Mouse (Mus musculus) kidney, postnatal 4 days (tissue): ENCODE measurements around the gene Cacng7.
A peak's percentile ranks its signal among the peaks of the same experiment; 100 is the strongest.

Source experiments
- DNase-seq, 2 experiments: peaks; one replicate each; pipeline ENCODE4 v3.0.0; 2021; ENCODE audit warnings: mixed read lengths in 2 of 2

The Cacng7 gene

DNA sequence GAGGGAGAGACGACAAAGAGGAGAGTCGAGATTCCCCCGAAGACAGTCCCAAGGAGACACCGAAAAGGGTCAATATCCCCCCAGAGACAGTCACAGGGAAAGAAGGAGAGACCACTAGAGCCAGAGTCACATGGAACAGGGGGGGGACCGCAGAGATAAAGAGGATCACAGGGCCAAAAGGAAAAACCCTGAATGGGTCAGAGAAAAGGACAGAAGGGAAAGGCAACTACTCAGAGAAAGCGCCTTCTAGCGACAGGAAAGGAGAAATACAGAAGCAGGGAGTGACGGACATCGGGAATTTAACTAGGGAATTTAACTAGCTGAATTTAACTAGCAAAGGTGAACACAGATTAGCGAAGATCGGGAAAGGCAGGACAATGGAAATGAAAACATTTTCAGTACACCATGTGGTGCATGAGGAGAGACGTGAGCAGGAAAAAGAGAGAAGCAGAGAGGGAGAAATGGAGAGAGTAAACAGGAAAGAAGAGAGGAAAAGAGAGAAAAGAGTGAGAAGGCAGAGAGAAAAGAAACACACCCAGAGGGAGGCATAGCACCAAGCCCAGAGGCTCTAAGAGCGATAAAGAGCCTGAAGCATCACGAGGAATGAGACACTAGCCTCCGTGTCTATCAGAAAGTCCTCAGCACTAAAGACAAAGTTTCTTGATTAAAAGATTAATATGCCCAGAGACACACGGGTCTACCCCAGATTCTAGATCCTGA, 30.0 kb upstream of the Cacng7 start:
- peak in 1 of 2 experiments; percentile 33 for DNase-seq

- DNase-seq: peak; percentile 53 to 58
Observed at GRCm38 (mm10) chr7:3303276-3303781, 29.4 kb upstream of the Cacng7 start.

- DNase-seq: no peak
Observed at GRCm38 (mm10) chr7:3303789-3304188, 29.0 kb upstream of the Cacng7 start.

GRCm38 (mm10) chr7:3304298-3304697, 28.5 kb upstream of the Cacng7 start:
- no peak for DNase-seq

DNA sequence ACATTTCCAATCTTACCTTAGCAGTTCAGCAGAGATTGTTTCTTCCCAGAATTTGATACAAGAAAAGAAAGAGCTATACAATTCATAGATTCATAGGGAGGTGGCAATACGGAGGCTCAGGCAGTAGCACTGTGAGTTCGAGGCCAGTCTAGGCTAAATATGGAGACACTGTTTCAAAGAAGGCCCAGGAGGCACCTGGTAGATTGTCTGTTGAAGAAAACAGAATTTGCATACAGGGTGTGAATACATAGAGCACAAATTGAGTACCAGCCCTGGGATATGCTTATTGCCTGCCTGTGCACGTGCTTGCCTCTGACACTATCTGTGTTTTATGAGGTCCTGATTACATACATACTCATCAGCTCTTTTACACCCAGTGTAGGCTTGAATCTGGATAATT, 26.4 kb upstream of the Cacng7 start:
- no peak for DNase-seq

- DNase-seq: no peak
Observed at GRCm38 (mm10) chr7:3308646-3309045, 24.1 kb upstream of the Cacng7 start.

GRCm38 (mm10) chr7:3310233-3310632, 22.5 kb upstream of the Cacng7 start:
- DNase-seq: no peak

GRCm38 (mm10) chr7:3313571-3313970, 19.2 kb upstream of the Cacng7 start:
- no peak for DNase-seq

DNA sequence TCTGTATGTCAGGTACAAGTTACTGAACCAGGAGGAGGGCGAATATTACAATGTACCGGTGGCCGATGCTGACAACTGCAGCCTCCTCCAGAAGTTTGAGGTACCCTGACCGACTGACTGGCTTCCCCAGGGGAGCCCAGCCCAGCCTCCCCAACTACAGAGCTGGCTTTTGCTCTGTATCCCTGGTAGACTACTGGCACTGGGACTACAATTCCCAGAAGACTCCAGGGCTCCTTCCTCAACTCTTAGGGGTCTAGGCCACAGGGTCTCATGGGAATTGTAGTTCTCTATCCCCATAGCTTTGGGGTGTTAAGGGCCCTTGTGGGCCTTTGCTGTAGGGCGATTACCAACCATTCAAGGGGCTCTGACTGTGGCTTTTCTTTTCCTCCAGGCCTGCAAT, 18.6 kb upstream of the Cacng7 start:
- no peak for DNase-seq

- no peak for DNase-seq
Observed at GRCm38 (mm10) chr7:3317704-3318103, 15.1 kb upstream of the Cacng7 start.

GRCm38 (mm10) chr7:3320856-3321255, 11.9 kb upstream of the Cacng7 start:
- DNase-seq: no peak

DNA sequence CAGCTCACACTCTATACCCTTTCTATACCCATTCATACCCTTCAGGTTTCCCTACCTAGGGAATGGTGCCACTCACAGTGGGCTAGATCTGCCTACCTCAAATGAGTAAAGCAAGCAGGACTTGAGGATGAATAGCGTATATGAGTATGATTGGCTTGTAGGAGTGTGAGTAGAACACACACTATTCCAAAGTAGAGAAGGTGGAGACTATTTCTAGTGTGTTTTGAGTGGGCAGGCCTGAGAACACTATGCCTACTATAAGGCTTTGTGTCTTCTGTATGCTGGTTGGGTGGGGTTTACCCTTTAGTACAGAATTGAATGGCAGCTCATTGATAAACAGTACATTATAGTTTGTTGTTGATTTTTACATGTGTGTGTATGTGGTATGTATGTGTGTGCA, 8.9 kb upstream of the Cacng7 start:
- no peak for DNase-seq

- DNase-seq: peak in 1 of 2 experiments; percentile 24
Observed at GRCm38 (mm10) chr7:3327961-3328360, 4.8 kb upstream of the Cacng7 start.

GRCm38 (mm10) chr7:3329776-3330546, 2.8 kb upstream of the Cacng7 start:
- DNase-seq: peak; percentile 83 to 85

DNA sequence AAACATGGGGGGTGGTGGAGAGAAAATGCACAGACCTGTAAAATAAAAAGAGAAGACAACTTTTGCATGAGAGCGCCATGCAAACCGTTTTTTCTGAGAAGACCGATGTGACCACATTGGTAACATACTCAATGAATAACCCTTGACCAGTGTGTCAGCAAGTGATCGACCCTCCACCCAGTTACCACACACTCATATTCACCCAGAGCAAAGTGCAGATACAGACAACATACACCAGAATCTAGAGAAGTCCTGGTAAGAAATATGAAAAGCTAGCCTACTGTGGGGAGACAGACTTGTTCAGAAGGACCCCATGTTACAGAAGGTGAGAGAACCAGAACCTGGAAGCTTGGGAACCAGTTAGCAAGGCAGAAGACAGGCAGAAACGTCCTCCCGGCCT, 1.6 kb upstream of the Cacng7 start:
- DNase-seq: no peak

GRCm38 (mm10) chr7:3331581-3332223, 1.1 kb upstream of the Cacng7 start:
- peak; percentile 82 to 86 for DNase-seq

DNA sequence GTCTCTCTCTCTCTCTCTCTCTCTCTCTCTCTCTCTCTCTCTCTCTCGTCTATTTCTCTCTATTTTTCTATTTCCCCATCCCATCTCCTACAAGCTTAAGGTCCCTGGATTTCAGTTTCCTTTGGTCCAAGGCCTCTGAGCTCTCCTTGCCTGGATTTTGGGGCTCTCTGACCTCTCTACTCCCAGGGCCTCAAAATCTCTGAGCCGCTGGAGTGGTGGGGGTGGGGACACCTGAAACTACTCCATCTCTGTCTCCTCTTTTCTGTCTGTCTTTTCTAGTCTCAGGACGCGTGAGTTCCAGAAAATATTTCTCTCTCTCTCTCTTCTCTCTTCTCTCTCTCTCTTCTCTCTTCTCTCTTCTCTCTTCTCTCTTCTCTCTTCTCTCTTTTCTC, 535 bp upstream of the Cacng7 start:
- DNase-seq: no peak

- peak in 1 of 2 experiments; percentile 11 for DNase-seq
Observed at GRCm38 (mm10) chr7:3333542-3333941, 787 bp downstream of the Cacng7 start.

- DNase-seq: no peak
Observed at GRCm38 (mm10) chr7:3336412-3336811, 3.7 kb downstream of the Cacng7 start.

DNA sequence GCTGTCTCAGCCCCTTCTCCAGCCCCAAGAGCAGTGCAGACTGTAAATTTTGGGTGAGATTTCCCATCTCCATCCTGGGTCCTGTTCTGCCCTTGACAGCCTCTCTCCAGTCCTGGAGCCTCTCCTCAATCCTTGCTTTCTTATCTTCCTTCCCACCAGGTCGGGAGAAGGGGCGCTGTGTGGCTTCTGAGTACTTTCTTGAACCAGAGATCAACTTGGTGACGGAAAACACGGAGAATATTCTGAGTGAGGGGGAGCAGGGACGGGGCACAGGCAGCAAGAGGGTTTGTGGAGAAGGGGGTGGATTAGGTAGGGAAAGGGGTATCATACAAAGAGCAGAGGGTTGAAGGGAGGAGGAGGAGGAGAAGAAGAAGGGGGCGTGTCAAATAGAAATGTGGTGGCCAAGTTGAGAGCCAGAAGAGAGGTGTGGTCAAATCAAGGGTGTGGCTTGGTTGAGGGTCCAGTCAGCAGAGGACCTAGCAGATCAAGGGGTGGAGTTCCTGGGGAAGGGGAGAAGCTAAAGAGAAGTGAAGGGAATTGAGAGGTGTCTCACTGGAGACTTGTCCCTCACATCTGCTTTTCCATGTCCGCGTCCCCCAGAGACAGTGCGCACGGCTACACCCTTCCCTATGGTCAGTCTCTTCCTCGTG, 5.7 kb downstream of the Cacng7 start:
- DNase-seq: no peak

DNA sequence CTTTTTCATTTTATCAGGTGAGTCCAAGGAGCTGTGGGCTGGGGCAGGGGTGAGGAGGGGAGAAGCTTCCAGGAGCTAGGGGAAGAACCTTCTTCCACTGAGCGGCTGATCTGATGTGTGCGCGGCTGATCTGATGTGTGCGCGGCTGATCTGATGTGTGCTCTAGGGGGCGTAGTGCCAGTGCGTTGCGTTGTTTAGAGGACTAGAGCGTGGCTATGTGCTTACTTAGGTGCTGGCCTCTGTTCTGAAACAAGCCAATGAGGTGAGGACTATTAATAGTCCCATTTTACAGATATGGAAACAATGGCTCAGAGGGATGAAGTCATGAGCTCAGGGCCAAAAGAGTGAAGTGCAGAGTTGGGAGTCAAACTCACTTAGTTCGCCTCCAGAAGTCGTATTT, 6.3 kb downstream of the Cacng7 start:
- DNase-seq: no peak

DNA sequence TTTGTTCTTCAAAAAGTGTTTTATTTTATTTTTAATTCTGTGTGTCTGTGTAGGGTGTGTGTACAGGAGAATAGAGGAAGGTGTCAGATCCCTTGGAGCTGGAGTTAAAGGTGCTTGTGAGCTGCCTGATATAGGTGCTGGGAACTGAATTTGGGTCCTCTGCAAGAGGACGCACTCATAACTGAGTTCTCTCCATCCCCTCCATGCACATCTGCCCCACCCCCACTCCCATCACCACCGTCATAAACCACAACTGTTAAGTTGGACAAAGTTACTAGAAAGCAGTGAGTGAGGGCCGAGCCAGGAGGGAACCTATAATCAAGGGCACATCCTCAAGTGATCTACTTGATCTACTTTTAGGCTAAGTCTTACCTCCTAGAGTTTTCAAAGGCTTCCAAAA, 11.1 kb downstream of the Cacng7 start:
- DNase-seq: no peak

DNA sequence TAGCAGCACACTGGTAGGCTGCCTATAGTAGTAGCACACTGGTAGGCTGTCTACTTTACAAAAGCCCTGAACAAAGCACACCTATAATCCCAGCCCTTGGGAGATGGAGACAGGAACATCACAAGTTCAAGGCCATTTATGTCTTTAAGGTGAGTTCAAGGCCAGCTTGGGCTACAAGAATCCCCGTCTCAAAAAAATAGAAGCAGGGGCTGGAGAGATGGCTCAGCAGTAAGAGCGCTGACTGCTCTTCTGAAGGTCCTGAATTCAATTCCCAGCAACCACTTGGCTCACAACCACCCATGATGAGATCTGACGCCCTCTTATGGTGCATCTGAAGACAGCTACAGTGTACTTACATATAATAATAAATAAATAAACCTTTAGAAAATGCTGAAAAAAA, 12.5 kb downstream of the Cacng7 start:
- DNase-seq: no peak
